Mouse (Mus musculus) neural tube, embryonic 12.5 days (tissue): ENCODE measurements around the gene Nkx2-9. TPM values are rescaled to one million over a fixed set of nuclear protein-coding genes. Genes with fewer than 3 reads are reported as not detected.
A peak's percentile ranks its signal among the peaks of the same experiment; 100 is the strongest.

ENCODE experiments used
- ATAC-seq: fragments of 200-750 bp; cut with Nextera tagmentation; 2 replicates; pipeline ENCODE4 v1.8.0; 2017; ENCODE audit warnings: low read depth, mild to moderate bottlenecking, moderate TSS enrichment, moderate library complexity; ENCODE audit not compliant: low FRiP score
- H3K27ac ChIP-seq: fragments of 300-500 bp; sonication (generic); 2 replicates; pipeline ENCODE4 v1.5.1; 2016
- H3K27me3 ChIP-seq: fragments of 300-500 bp; sonication (generic); replicated peaks from 2 replicates; pipeline ENCODE4 v1.6.1; 2016; ENCODE audit warnings: mild to moderate bottlenecking
- H3K36me3 ChIP-seq: fragments of 300-500 bp; sonication (generic); 2 replicates; pipeline ENCODE4 v1.6.1; 2016; ENCODE audit warnings: mild to moderate bottlenecking
- H3K4me1 ChIP-seq: fragments of 300-500 bp; sonication (generic); 2 replicates; pipeline ENCODE4 v1.6.1; 2016
- H3K4me2 ChIP-seq: fragments of 300-500 bp; sonication (generic); replicated peaks from 2 replicates; pipeline ENCODE4 v1.6.1; 2016; ENCODE audit warnings: mild to moderate bottlenecking
- H3K4me3 ChIP-seq: fragments of 300-500 bp; sonication (generic); 2 replicates; pipeline ENCODE4 v1.5.1; 2016
- H3K9ac ChIP-seq: fragments of 300-500 bp; sonication (generic); 2 replicates; pipeline ENCODE4 v1.6.1; 2016; ENCODE audit warnings: mild to moderate bottlenecking
- H3K9me3 ChIP-seq: fragments of 300-500 bp; sonication (generic); 2 replicates; pipeline ENCODE4 v1.6.1; 2016; ENCODE audit warnings: mild to moderate bottlenecking
- WGBS: fragments of 180-500 bp; shearing (Covaris S2); methylation state at CpG from one replicate; pipeline ENCODE4 v1.1.7; 2016; 5-methylcytosine and 5-hydroxymethylcytosine counted together
- polyA plus RNA-seq: library from polyadenylated mRNA; unstranded; fragments of >200 nt; fragmentation: Nextera tagmentation; extraction: Ambion mirVana; gene quantifications from 2 replicates; pipeline ENCODE4 v1.2.1, GENCODE M21; 2016

The Nkx2-9 gene
- 0.35 and 0.37 TPM in 2 replicates for polyA plus RNA-seq

- no peak within 1 kb of the TSS for H3K9ac ChIP-seq
- H3K9me3 ChIP-seq: no peaks in the 10 kb centered on the region
- no peak within 1 kb of the TSS for H3K27ac ChIP-seq
- under 1% methylated on average over 40 of the region's 40 CpGs for WGBS
- peak within 1 kb of the TSS; percentile 56 for H3K4me2 ChIP-seq
- peaks cover 94% of the 10 kb centered on the region for H3K27me3 ChIP-seq
- H3K36me3 ChIP-seq: no peaks in the 10 kb centered on the region
- no peak for ATAC-seq
- peaks cover 18% of the 10 kb centered on the region for H3K4me1 ChIP-seq
- peak within 1 kb of the TSS; percentile 26 for H3K4me3 ChIP-seq
These were observed at the start of gene Nkx2-9 for GRCm38 (mm10) chr12:56612761-56613437. Nkx2-9 (minus strand) TSS chr12:56613284.

- Histone ChIP-seq H3K27me3 (peaks cover 22% of the 10 kb centered on the region; the same call in 1 of the 2 replicates), H3K36me3 (no peaks in the 10 kb centered on the region), H3K27ac (no peak overlapping the region), H3K4me2 (peak overlapping the region; percentile 45), H3K9me3 (no peaks in the 10 kb centered on the region), H3K4me3 (no peak overlapping the region), H3K9ac (no peak overlapping the region), H3K4me1 (no peaks in the 10 kb centered on the region)
- 10% methylated on average over 5 of the region's 5 CpGs for WGBS
- peak; percentile 44; the same call in 1 of the 2 replicates for ATAC-seq
These were observed 24.1 kb upstream of the Nkx2-9 start for GRCm38 (mm10) chr12:56637181-56637566.

- H3K27me3 ChIP-seq: peaks cover 22% of the 10 kb centered on the region; the same call in 1 of the 2 replicates
- H3K9me3 ChIP-seq: no peaks in the 10 kb centered on the region
- ATAC-seq: peak; percentile 80
- no peaks in the 10 kb centered on the region for H3K4me1 ChIP-seq
- H3K36me3 ChIP-seq: no peaks in the 10 kb centered on the region
- 24% methylated on average over 14 of the region's 14 CpGs for WGBS
- no peak overlapping the region for H3K9ac ChIP-seq
- peak overlapping the region; percentile 45 for H3K4me2 ChIP-seq
- no peak overlapping the region for H3K4me3 ChIP-seq
- H3K27ac ChIP-seq: no peak overlapping the region
These were observed 23.6 kb upstream of the Nkx2-9 start for GRCm38 (mm10) chr12:56636534-56637180.

GRCm38 (mm10) chr12:56616088-56616487, 3.0 kb upstream of the Nkx2-9 start:
- WGBS: 19% methylated on average over 1 of the region's 1 CpGs
- no peak overlapping the region for H3K4me2 ChIP-seq
- no peak overlapping the region for H3K9ac ChIP-seq
- no peak overlapping the region for H3K27ac ChIP-seq
- ATAC-seq: no peak
- peaks cover 18% of the 10 kb centered on the region for H3K4me1 ChIP-seq
- no peaks in the 10 kb centered on the region for H3K9me3 ChIP-seq
- H3K36me3 ChIP-seq: no peaks in the 10 kb centered on the region
- no peak overlapping the region for H3K4me3 ChIP-seq
- peaks cover 88% of the 10 kb centered on the region for H3K27me3 ChIP-seq

- H3K27ac ChIP-seq: no peak overlapping the region
- H3K4me1 ChIP-seq: peaks cover 18% of the 10 kb centered on the region
- no peak overlapping the region for H3K4me3 ChIP-seq
- no peak overlapping the region for H3K9ac ChIP-seq
- H3K9me3 ChIP-seq: no peaks in the 10 kb centered on the region
- no peak overlapping the region for H3K4me2 ChIP-seq
- peaks cover 90% of the 10 kb centered on the region for H3K27me3 ChIP-seq
- H3K36me3 ChIP-seq: no peaks in the 10 kb centered on the region
- ATAC-seq: no peak
- 4% methylated on average over 6 of the region's 6 CpGs for WGBS
These were observed 2.3 kb upstream of the Nkx2-9 start for GRCm38 (mm10) chr12:56615391-56615790.

GRCm38 (mm10) chr12:56614513-56614912, 1.4 kb upstream of the Nkx2-9 start:
- under 1% methylated on average over 21 of the region's 21 CpGs for WGBS

GRCm38 (mm10) chr12:56613916-56614510, 929 bp upstream of the Nkx2-9 start:
- Histone ChIP-seq H3K36me3 (no peaks in the 10 kb centered on the region), H3K9ac (no peak overlapping the region), H3K4me3 (no peak overlapping the region), H3K27me3 (peaks cover 92% of the 10 kb centered on the region), H3K4me2 (no peak overlapping the region), H3K27ac (no peak overlapping the region), H3K9me3 (no peaks in the 10 kb centered on the region), H3K4me1 (peaks cover 18% of the 10 kb centered on the region)
- WGBS: 1% methylated on average over 14 of the region's 14 CpGs
- peak; percentile 41; the same call in 1 of the 2 replicates for ATAC-seq

More at GRCm38 (mm10) chr12:56614513-56614912, 1.4 kb upstream of the Nkx2-9 start:
- peaks cover 18% of the 10 kb centered on the region for H3K4me1 ChIP-seq
- H3K27me3 ChIP-seq: peaks cover 90% of the 10 kb centered on the region
- H3K9ac ChIP-seq: no peak overlapping the region
- no peak overlapping the region for H3K4me2 ChIP-seq
- no peak overlapping the region for H3K27ac ChIP-seq
- no peak overlapping the region for H3K4me3 ChIP-seq
- ATAC-seq: peak; percentile 71
- H3K36me3 ChIP-seq: no peaks in the 10 kb centered on the region
- H3K9me3 ChIP-seq: no peaks in the 10 kb centered on the region

- ATAC-seq: no peak
- H3K9ac ChIP-seq: no peak overlapping the region
- H3K27me3 ChIP-seq: peaks cover 94% of the 10 kb centered on the region
- no peak overlapping the region for H3K4me3 ChIP-seq
- peaks cover 18% of the 10 kb centered on the region for H3K4me1 ChIP-seq
- no peaks in the 10 kb centered on the region for H3K9me3 ChIP-seq
- H3K27ac ChIP-seq: no peak overlapping the region
- peak overlapping the region; percentile 35 for H3K4me2 ChIP-seq
- no peaks in the 10 kb centered on the region for H3K36me3 ChIP-seq
- WGBS: 2% methylated on average over 6 of the region's 6 CpGs
These were observed 350 bp upstream of the Nkx2-9 start for GRCm38 (mm10) chr12:56613438-56613830.

GRCm38 (mm10) chr12:56612349-56612735, 742 bp downstream of the Nkx2-9 start:
- Histone ChIP-seq H3K9me3 (no peaks in the 10 kb centered on the region), H3K36me3 (no peaks in the 10 kb centered on the region), H3K9ac (no peak overlapping the region), H3K4me2 (peak overlapping the region; percentile 56), H3K27me3 (peaks cover 95% of the 10 kb centered on the region), H3K4me1 (peaks cover 18% of the 10 kb centered on the region), H3K4me3 (peak overlapping the region; percentile 26; the same call in 1 of the 2 replicates), H3K27ac (no peak overlapping the region)
- WGBS: 1% methylated on average over 10 of the region's 10 CpGs
- no peak for ATAC-seq

GRCm38 (mm10) chr12:56611504-56612348, 1.4 kb downstream of the Nkx2-9 start:
- Histone ChIP-seq H3K4me3 (peak overlapping the region; percentile 26), H3K36me3 (no peaks in the 10 kb centered on the region), H3K27ac (no peak overlapping the region), H3K4me2 (peak overlapping the region; percentile 56), H3K27me3 (peaks cover 100% of the 10 kb centered on the region), H3K9me3 (no peaks in the 10 kb centered on the region), H3K4me1 (peaks cover 18% of the 10 kb centered on the region), H3K9ac (no peak overlapping the region)
- under 1% methylated on average over 57 of the region's 57 CpGs for WGBS
- ATAC-seq: no peak

GRCm38 (mm10) chr12:56610851-56611250, 2.2 kb downstream of the Nkx2-9 start:
- H3K27ac ChIP-seq: no peak overlapping the region
- H3K27me3 ChIP-seq: peaks cover 100% of the 10 kb centered on the region
- H3K9me3 ChIP-seq: no peaks in the 10 kb centered on the region
- H3K4me1 ChIP-seq: peaks cover 18% of the 10 kb centered on the region
- no peak overlapping the region for H3K4me2 ChIP-seq
- no peak for ATAC-seq
- H3K36me3 ChIP-seq: no peaks in the 10 kb centered on the region
- 2% methylated on average over 6 of the region's 6 CpGs for WGBS
- no peak overlapping the region for H3K4me3 ChIP-seq
- H3K9ac ChIP-seq: no peak overlapping the region

GRCm38 (mm10) chr12:56591722-56592121, 21.4 kb downstream of the Nkx2-9 start:
- H3K9ac ChIP-seq: no peak overlapping the region
- H3K4me2 ChIP-seq: no peak overlapping the region
- no peaks in the 10 kb centered on the region for H3K9me3 ChIP-seq
- WGBS: 8% methylated on average over 4 of the region's 4 CpGs
- ATAC-seq: no peak
- no peaks in the 10 kb centered on the region for H3K4me1 ChIP-seq
- H3K4me3 ChIP-seq: no peak overlapping the region
- H3K27me3 ChIP-seq: peaks cover 26% of the 10 kb centered on the region
- H3K27ac ChIP-seq: no peak overlapping the region
- no peaks in the 10 kb centered on the region for H3K36me3 ChIP-seq
